8 mouse cellular contexts compared by ENCODE assay signal in genomic region chr16:55822741-55823397, GRCm38 (mm10). TPM values are rescaled to one million over a fixed set of nuclear protein-coding genes. Genes with fewer than 3 reads are reported as not detected.
A peak's percentile ranks its signal among the peaks of the same experiment; 100 is the strongest.
DNase-seq lines count a peak whose midpoint lies in the region; ATAC-seq and TF ChIP-seq lines count a peak whose summit lies in the region.

No protein-coding gene starts in this region.

- ATAC-seq in lung, embryonic 14.5 days (ENCODE audit: insufficient read depth): no peak
- no peak for ATAC-seq in neural tube, embryonic 15.5 days (ENCODE audit: low FRiP score)

- TF ChIP-seq CTCF in lung, embryonic 14.5 days (IDR thresholded peaks at IDR 0.05; ENCODE audit: low read depth): no peak

- no peak overlapping the region for H3K27ac ChIP-seq in lung, embryonic 14.5 days (ENCODE audit: low read depth)
- H3K27ac ChIP-seq in forebrain, embryonic 10.5 days: peak overlapping the region; percentile 94; the same call in 1 of the 2 replicates
- H3K27ac ChIP-seq in limb, embryonic 10.5 days: 0 out of 2 replicates have a peak overlapping the region, but pooled peaks have one; percentile 94
- no peak overlapping the region for H3K27ac ChIP-seq in neural tube, embryonic 15.5 days (replicated peaks)

- H3K36me3 ChIP-seq in lung, embryonic 14.5 days (ENCODE audit: insufficient read depth): peaks cover 8% of the 10 kb centered on the region
- peaks cover 14% of the 10 kb centered on the region for H3K36me3 ChIP-seq in forebrain, embryonic 10.5 days (replicated peaks)
- H3K36me3 ChIP-seq in limb, embryonic 10.5 days: peaks cover 10% of the 10 kb centered on the region
- peaks cover 4% of the 10 kb centered on the region; the same call in 1 of the 2 replicates for H3K36me3 ChIP-seq in neural tube, embryonic 15.5 days

- 28% methylated on average over 18 of the region's 18 CpGs for WGBS in lung, embryonic 14.5 days
- 40% methylated on average over 18 of the region's 18 CpGs for WGBS in forebrain, embryonic 10.5 days
- 42% methylated on average over 18 of the region's 18 CpGs for WGBS in limb, embryonic 10.5 days
- WGBS in neural tube, embryonic 15.5 days: 43% methylated on average over 18 of the region's 18 CpGs

- H3K4me3 ChIP-seq in lung, embryonic 14.5 days (ENCODE audit: low read depth, low read length): peak overlapping the region; percentile 89
- H3K4me3 ChIP-seq in forebrain, embryonic 10.5 days: peak overlapping the region; percentile 82
- H3K4me3 ChIP-seq in limb, embryonic 10.5 days: peak overlapping the region; percentile 84
- H3K4me3 ChIP-seq in neural tube, embryonic 15.5 days (replicated peaks): peak overlapping the region; percentile 63; the same call in 1 of the 2 replicates

- no peaks in the 10 kb centered on the region for H3K9me3 ChIP-seq in lung, embryonic 14.5 days (ENCODE audit: low read depth, low read length)
- H3K9me3 ChIP-seq in forebrain, embryonic 10.5 days: no peaks in the 10 kb centered on the region
- no peaks in the 10 kb centered on the region for H3K9me3 ChIP-seq in limb, embryonic 10.5 days (replicated peaks)
- no peaks in the 10 kb centered on the region for H3K9me3 ChIP-seq in neural tube, embryonic 15.5 days (replicated peaks)

- peak overlapping the region; percentile 85; the same call in 1 of the 2 replicates for H3K9ac ChIP-seq in lung, embryonic 14.5 days
- H3K9ac ChIP-seq in neural tube, embryonic 15.5 days (replicated peaks): 0 out of 2 replicates have a peak overlapping the region, but pooled peaks have one; percentile 59

- peak overlapping the region; percentile 73 for H3K4me2 ChIP-seq in lung, embryonic 14.5 days
- H3K4me2 ChIP-seq in neural tube, embryonic 15.5 days: peak overlapping the region; percentile 89

- no peaks in the 10 kb centered on the region for H3K27me3 ChIP-seq in lung, embryonic 14.5 days (ENCODE audit: insufficient read depth, low read length)
- H3K27me3 ChIP-seq in forebrain, embryonic 10.5 days (ENCODE audit: poor library complexity, severe bottlenecking): peaks cover 9% of the 10 kb centered on the region; the same call in 1 of the 2 replicates
- H3K27me3 ChIP-seq in limb, embryonic 10.5 days (ENCODE audit: low read depth, poor library complexity, severe bottlenecking): no peaks in the 10 kb centered on the region
- H3K27me3 ChIP-seq in neural tube, embryonic 15.5 days (replicated peaks): 0 out of 2 replicates have a peak, but pooled peaks cover 11% of the 10 kb centered on the region

- no peak for DNase-seq in lung, embryonic 14.5 days
- no peak for DNase-seq in lung, postnatal 14 days
- no peak for DNase-seq in forebrain, embryonic 10.5 days (ENCODE audit: extremely low spot score, low spot score)
- DNase-seq in limb, embryonic 10.5 days (ENCODE audit: low spot score): no peak
- DNase-seq in right cerebral cortex, postnatal 36 days (ENCODE audit: low spot score in 2 of 2): no peak
- no peak for DNase-seq in cerebellum, postnatal 36 days
- DNase-seq in thymus, postnatal 4 days: no peak

- peaks cover 23% of the 10 kb centered on the region for H3K4me1 ChIP-seq in lung, embryonic 14.5 days (ENCODE audit: insufficient read depth)
- H3K4me1 ChIP-seq in forebrain, embryonic 10.5 days: peaks cover 53% of the 10 kb centered on the region
- peaks cover 46% of the 10 kb centered on the region for H3K4me1 ChIP-seq in limb, embryonic 10.5 days
- peaks cover 31% of the 10 kb centered on the region for H3K4me1 ChIP-seq in neural tube, embryonic 15.5 days

RNA-seq across cellular contexts. Expression of gene Nfkbiz, which starts 15.8 kb away (rescaled TPM):
- 5.8 and 6.3 TPM in 2 replicates for polyA plus RNA-seq in lung, embryonic 14.5 days (2014; fragmentation: Nextera tagmentation; extraction: Ambion mirVana)
- polyA plus RNA-seq in forebrain, embryonic 10.5 days (2016; fragmentation: Nextera tagmentation; extraction: Ambion mirVana): 1.4 and 1.8 TPM in 2 replicates
- 2.6 and 3.0 TPM in 2 replicates for polyA plus RNA-seq in limb, embryonic 10.5 days (2016; fragmentation: Nextera tagmentation; extraction: Ambion mirVana)
- polyA plus RNA-seq in neural tube, embryonic 15.5 days (2015; fragmentation: Nextera tagmentation; extraction: Ambion mirVana): 2.0 and 3.3 TPM in 2 replicates

Comparison
In these comparisons a context has a peak if more than half of its experiments do, and no peak if none do; other contexts are left out.
1. H3K27ac ChIP-seq: peak in forebrain, embryonic 10.5 days (single experiment) and limb, embryonic 10.5 days (single experiment); none in lung, embryonic 14.5 days (single experiment) and neural tube, embryonic 15.5 days (single experiment).
2. Peak in every context shown above with its lines, with median percentiles within 50 percentile points of each other: H3K4me3 ChIP-seq.